Comparison of ENCODE assay signal across 18 mouse cellular contexts in genomic region chr5:115500383-115500935, GRCm38 (mm10). TPM values are rescaled to one million over a fixed set of nuclear protein-coding genes. Genes with fewer than 3 reads are reported as not detected.
DNase-seq lines count a peak whose midpoint lies in the region; ATAC-seq and TF ChIP-seq lines count a peak whose summit lies in the region.
"Had no signal": no experiment of that assay in that cellular context is flagged by ENCODE, and none has a peak within 500 bp of the region (broad histone marks: within the 10 kb centered on the region; RNA-seq: fewer than 3 reads in every experiment).

No protein-coding gene starts in this region.

- H3K36me3 ChIP-seq in heart, adult 2 months (ENCODE audit: control insufficient read depth, insufficient read depth, low read length): no peaks in the 10 kb centered on the region
- H3K36me3 ChIP-seq: limb, embryonic 13.5 days had no signal

- no peak overlapping the region; the same call in 1 of the 2 replicates for H3K9ac ChIP-seq in heart, adult 2 months (ENCODE audit: low read depth, low read length)
- H3K9ac ChIP-seq: forebrain, postnatal 0 days; limb, embryonic 13.5 days had no signal

- no peak for TF ChIP-seq POLR2A in heart, adult 2 months (IDR thresholded peaks at IDR 0.05; ENCODE audit: insufficient read depth, low read depth, low read length)
- no peak for TF ChIP-seq POLR2A in bone marrow, adult 2 months (IDR thresholded peaks at IDR 0.05; ENCODE audit: borderline replicate concordance, control insufficient read depth, low read depth, low read length)
- no peak for TF ChIP-seq POLR2A in cerebellum, adult 2 months (IDR thresholded peaks at IDR 0.05; ENCODE audit: borderline replicate concordance, insufficient read depth, low read length)

- DNase-seq in heart, adult 2 months: peak; percentile 36 to 66
- no peak for DNase-seq in heart, postnatal 4 days
- peak; percentile 58 to 61 for DNase-seq in lung, adult 18-20 months
- DNase-seq in lung, postnatal 10 days: no peak
- no peak for DNase-seq in cerebellum, adult 2 months
- no peak for DNase-seq in layer of hippocampus, adult 8-10 months (ENCODE audit: low spot score in 2 of 2)
- DNase-seq: forebrain, postnatal 0 days; gastrocnemius, postnatal 25 days; right cerebral cortex, postnatal 4 days had no signal

- H3K79me2 ChIP-seq in heart, adult 2 months (replicated peaks; ENCODE audit: control insufficient read depth, insufficient read depth, low read length): no peaks in the 10 kb centered on the region

- no peaks in the 10 kb centered on the region for H3K27me3 ChIP-seq in heart, adult 2 months (ENCODE audit: control insufficient read depth, insufficient read depth, low read length)
- H3K27me3 ChIP-seq in cerebellum, adult 2 months (ENCODE audit: control insufficient read depth, insufficient read depth, low read length): no peaks in the 10 kb centered on the region
- H3K27me3 ChIP-seq: limb, embryonic 13.5 days had no signal

- H3K4me3 ChIP-seq in heart, adult 2 months: no peak overlapping the region
- no peak overlapping the region for H3K4me3 ChIP-seq in bone marrow, adult 2 months (replicated peaks; ENCODE audit: control insufficient read depth, low read depth, low read length)
- H3K4me3 ChIP-seq in cerebellum, adult 2 months (replicated peaks; ENCODE audit: insufficient read depth, low read depth, low read length): no peak overlapping the region
- H3K4me3 ChIP-seq: limb, embryonic 13.5 days had no signal

- H3K27ac ChIP-seq in heart, adult 2 months: peak overlapping the region; percentile 27; the same call in 1 of the 2 replicates
- peak overlapping the region; percentile 85 for H3K27ac ChIP-seq in bone marrow, adult 2 months (ENCODE audit: control insufficient read depth, insufficient read depth, low read depth, low read length, poor library complexity)
- H3K27ac ChIP-seq in cerebellum, adult 2 months (ENCODE audit: insufficient read depth, low read length): no peak overlapping the region
- H3K27ac ChIP-seq: limb, embryonic 13.5 days had no signal

- TF ChIP-seq EP300 in heart, adult 2 months (IDR thresholded peaks at IDR 0.05; ENCODE audit: insufficient read depth, low read depth, low read length): no peak

- TF ChIP-seq CTCF in heart, adult 2 months (IDR thresholded peaks at IDR 0.05): no peak
- no peak for TF ChIP-seq CTCF in bone marrow, adult 2 months (IDR thresholded peaks at IDR 0.05; ENCODE audit: control insufficient read depth, insufficient read depth, low read length)
- no peak for TF ChIP-seq CTCF in cerebellum, adult 2 months (IDR thresholded peaks at IDR 0.05; ENCODE audit: borderline replicate concordance, insufficient read depth, low read depth, low read length)

- intact Hi-C loops in heart, adult 2 months (cut with DNase I): no loop called here

- 37% methylated on average over 12 of the region's 12 CpGs for WGBS in heart, adult 2 months
- WGBS in bone marrow, adult 2 months: 34% methylated on average over 12 of the region's 12 CpGs
- 85% methylated on average over 12 of the region's 12 CpGs for WGBS in cerebellum, adult 2 months

- peak; percentile 100 for ATAC-seq in megakaryocyte, adult 5-6 weeks (ENCODE audit: poor library complexity, severe bottlenecking)
- ATAC-seq: forebrain, postnatal 0 days; inflammation-experienced regulatory T-cells, adult 6 months had no signal

- peaks cover 1% of the 10 kb centered on the region; the same call in 1 of the 2 replicates for H3K4me1 ChIP-seq in heart, adult 2 months (ENCODE audit: control insufficient read depth, insufficient read depth, low read length)
- no peaks in the 10 kb centered on the region; the same call in 1 of the 2 replicates for H3K4me1 ChIP-seq in bone marrow, adult 2 months (ENCODE audit: control insufficient read depth, insufficient read depth, low read length)
- H3K4me1 ChIP-seq in cerebellum, adult 2 months (ENCODE audit: control insufficient read depth, insufficient read depth, low read length): peaks cover 6% of the 10 kb centered on the region; the same call in 1 of the 2 replicates
- H3K4me1 ChIP-seq: limb, embryonic 13.5 days had no signal

RNA-seq across cellular contexts. Expression of gene Pxn, which starts 6.0 kb away (rescaled TPM):
- total RNA-seq in heart, adult 2 months (2021): 10 to 100 TPM; 35.9 to 37.1 TPM
- 51.9 and 56.5 TPM in 2 replicates for polyA plus RNA-seq in heart, adult 2 months (2012; rRNA removed)
- 10 to 100 TPM; 62.9 to 66.0 TPM for total RNA-seq in heart, postnatal 4 days (2021)
- polyA plus RNA-seq in bone marrow, adult 2 months (2011; ENCODE audit: insufficient read depth, insufficient read length, low replicate concordance, missing spikeins): 32.5 and 71.6 TPM in 2 replicates
- 81.3 and 93.8 TPM in 2 replicates for total RNA-seq in megakaryocyte, adult 5-6 weeks (2015)
- total RNA-seq in megakaryocyte, adult 5-6 weeks (2017): 151 and 199 TPM in 2 replicates
- 194 and 240 TPM in 2 replicates for polyA plus RNA-seq in cerebellum, adult 2 months (2012; rRNA removed)
- total RNA-seq in layer of hippocampus, adult 8-10 months (2022): 10 to 100 TPM; 38.1 to 45.8 (median 40.2) TPM

RNA-seq across cellular contexts. Expression of gene Sirt4, which starts 15.9 kb away (rescaled TPM):
- total RNA-seq in heart, adult 2 months (2021): 10 to 100 TPM; 15.3 to 18.8 TPM
- 25.1 and 31.3 TPM in 2 replicates for polyA plus RNA-seq in heart, adult 2 months (2012; rRNA removed)
- total RNA-seq in heart, postnatal 4 days (2021): 10 to 100 TPM; 10.5 to 12.7 TPM
- 9.0 and 13.2 TPM in 2 replicates for polyA plus RNA-seq in bone marrow, adult 2 months (2011; ENCODE audit: insufficient read depth, insufficient read length, low replicate concordance, missing spikeins)
- 3.6 and 5.4 TPM in 2 replicates for total RNA-seq in megakaryocyte, adult 5-6 weeks (2015)
- 2.0 and 3.3 TPM in 2 replicates for total RNA-seq in megakaryocyte, adult 5-6 weeks (2017)
- polyA plus RNA-seq in cerebellum, adult 2 months (2012; rRNA removed): 114 and 122 TPM in 2 replicates
- total RNA-seq in layer of hippocampus, adult 8-10 months (2022): 10 to 100 TPM; 34.0 to 58.6 (median 41.9) TPM

RNA-seq across cellular contexts. Expression of gene Pla2g1b, which starts 34.4 kb away (rescaled TPM):
- total RNA-seq in heart, adult 2 months (2021): not detected
- polyA plus RNA-seq in heart, adult 2 months (2012; rRNA removed): not detected in 2 replicates
- total RNA-seq in heart, postnatal 4 days (2021): not detected
- polyA plus RNA-seq in bone marrow, adult 2 months (2011; ENCODE audit: insufficient read depth, insufficient read length, low replicate concordance, missing spikeins): 10.3 TPM in 1 of 2 replicates, not detected in the other
- not detected in 2 replicates for total RNA-seq in megakaryocyte, adult 5-6 weeks (2015)
- total RNA-seq in megakaryocyte, adult 5-6 weeks (2017): not detected in 2 replicates
- not detected in 2 replicates for polyA plus RNA-seq in cerebellum, adult 2 months (2012; rRNA removed)
- total RNA-seq in layer of hippocampus, adult 8-10 months (2022): not detected
- total RNA-seq: common myeloid progenitor, adult 5-6 weeks; forebrain, postnatal 0 days; gastrocnemius, postnatal 25 days; heart, postnatal 25 days; layer of hippocampus, postnatal 25 days; megakaryocyte-erythroid progenitor cell, adult 5-6 weeks had no signal
- polyA plus RNA-seq: C2C12; forebrain, postnatal 0 days; inflammation-experienced regulatory T-cells, adult 6 months; limb, embryonic 13.5 days had no signal

RNA-seq across cellular contexts. Expression of gene Rplp0, which starts 58.8 kb away (rescaled TPM):
- 100 to 1,000 TPM; 587 to 705 TPM for total RNA-seq in heart, adult 2 months (2021)
- 1,240 and 1,274 TPM in 2 replicates for polyA plus RNA-seq in heart, adult 2 months (2012; rRNA removed)
- total RNA-seq in heart, postnatal 4 days (2021): 100 to 1,000 TPM; 852 to 919 TPM
- 1,167 and 1,244 TPM in 2 replicates for polyA plus RNA-seq in bone marrow, adult 2 months (2011; ENCODE audit: insufficient read depth, insufficient read length, low replicate concordance, missing spikeins)
- total RNA-seq in megakaryocyte, adult 5-6 weeks (2015): 1,875 and 2,228 TPM in 2 replicates
- 1,202 and 1,250 TPM in 2 replicates for total RNA-seq in megakaryocyte, adult 5-6 weeks (2017)
- 478 and 485 TPM in 2 replicates for polyA plus RNA-seq in cerebellum, adult 2 months (2012; rRNA removed)
- total RNA-seq in layer of hippocampus, adult 8-10 months (2022): 100 to 1,000 TPM; 188 to 289 (median 230) TPM

Comparison
In these comparisons a context has a peak if more than half of its experiments do, and no peak if none do; other contexts are left out.
1. DNase-seq: peak in heart, adult 2 months (2 of 2) and lung, adult 18-20 months (2 of 2); none in heart, postnatal 4 days (single experiment), lung, postnatal 10 days (single experiment), cerebellum, adult 2 months (0 of 2) and layer of hippocampus, adult 8-10 months (0 of 2).